Mouse (Mus musculus) left cerebral cortex, adult 11 months (tissue): ENCODE measurements around the gene Eng.
A peak's percentile ranks its signal among the peaks of the same experiment; 100 is the strongest.

Source experiments
- DNase-seq: peaks from one replicate; pipeline ENCODE4 v3.0.0; 2022; ENCODE audit warnings: low spot score

Eng gene

DNA sequence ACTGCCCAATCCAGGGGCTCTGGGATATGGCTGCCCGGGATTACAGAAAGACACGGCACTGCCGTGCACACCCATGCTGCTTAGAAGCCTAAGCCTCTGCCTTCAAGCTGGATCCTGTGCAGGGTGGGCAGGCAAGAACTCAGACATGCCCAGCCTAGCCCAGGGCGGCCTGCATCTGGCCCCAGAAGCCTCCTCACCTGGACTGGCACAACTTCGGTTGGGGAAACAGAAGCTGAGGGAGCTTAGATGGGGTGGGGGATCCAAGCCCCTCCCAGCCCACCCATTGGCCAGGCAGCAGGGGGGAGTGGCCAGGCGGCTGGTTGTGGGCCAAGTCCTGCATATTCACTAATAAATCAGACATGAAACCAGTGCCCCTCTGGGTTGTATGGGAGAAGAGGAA, 35.4 kb downstream of the Eng start:
- DNase-seq: no peak

GRCm38 (mm10) chr2:32682721-32683417, 36.5 kb downstream of the Eng start:
- no peak for DNase-seq

DNA sequence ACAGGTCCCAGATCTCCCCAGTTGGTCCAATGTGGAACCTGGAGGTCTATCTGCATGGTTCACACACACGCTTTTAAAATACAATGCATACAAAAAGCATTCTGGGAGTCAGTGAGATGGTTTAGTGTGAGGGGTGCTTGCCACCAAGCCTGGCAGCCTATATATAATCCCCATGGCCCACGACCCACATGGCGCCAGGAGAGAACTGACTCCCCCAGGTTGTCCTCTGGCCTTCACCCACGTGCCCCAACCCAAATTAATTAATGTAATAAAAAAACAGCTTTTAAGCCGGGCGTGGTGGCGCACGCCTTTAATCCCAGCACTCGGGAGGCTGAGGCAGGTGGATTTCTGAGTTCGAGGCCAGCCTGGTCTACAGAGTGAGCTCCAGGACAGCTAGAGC, 37.3 kb downstream of the Eng start:
- no peak for DNase-seq

DNA sequence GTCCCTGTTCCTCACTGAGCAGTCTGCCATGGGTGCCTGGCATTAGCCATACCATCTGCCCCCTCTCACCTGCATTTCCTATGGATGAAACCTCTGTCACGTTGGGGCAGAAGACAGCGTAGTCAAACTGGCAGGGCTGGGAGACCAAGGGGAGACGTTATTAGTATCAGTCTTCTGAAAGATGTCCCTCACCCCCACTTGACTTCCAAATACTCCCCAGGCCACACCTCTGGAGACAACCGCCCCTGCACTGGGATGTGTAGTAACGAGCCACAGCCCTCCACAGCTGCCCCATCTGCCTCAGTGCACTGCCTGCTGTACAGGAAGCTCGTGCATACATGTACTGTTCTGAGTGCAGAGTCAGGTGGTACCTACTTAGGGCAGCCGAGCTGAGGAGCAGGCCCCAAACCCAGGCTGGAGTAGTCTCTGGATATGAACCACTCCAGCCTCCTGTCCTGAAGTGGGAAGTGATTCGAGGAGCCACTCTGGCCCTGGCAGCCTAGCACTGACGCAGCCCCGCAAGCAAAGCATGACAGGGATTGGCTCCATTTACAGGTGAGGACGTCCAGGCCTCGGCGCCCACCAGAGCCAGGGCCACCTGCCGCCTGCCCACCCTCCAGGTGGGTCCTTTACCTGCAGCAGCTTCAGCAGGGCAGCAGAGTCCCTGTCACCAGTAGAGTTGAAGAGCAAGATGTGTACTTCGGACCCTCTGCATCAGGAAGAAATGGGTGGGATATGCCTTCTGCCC, 38.5 kb downstream of the Eng start:
- DNase-seq: no peak

- DNase-seq: no peak
Measured at GRCm38 (mm10) chr2:32685807-32686206, 39.4 kb downstream of the Eng start.

- no peak for DNase-seq
Measured at GRCm38 (mm10) chr2:32686640-32687039, 40.2 kb downstream of the Eng start.

- DNase-seq: no peak
Measured at GRCm38 (mm10) chr2:32687562-32687961, 41.2 kb downstream of the Eng start.

DNA sequence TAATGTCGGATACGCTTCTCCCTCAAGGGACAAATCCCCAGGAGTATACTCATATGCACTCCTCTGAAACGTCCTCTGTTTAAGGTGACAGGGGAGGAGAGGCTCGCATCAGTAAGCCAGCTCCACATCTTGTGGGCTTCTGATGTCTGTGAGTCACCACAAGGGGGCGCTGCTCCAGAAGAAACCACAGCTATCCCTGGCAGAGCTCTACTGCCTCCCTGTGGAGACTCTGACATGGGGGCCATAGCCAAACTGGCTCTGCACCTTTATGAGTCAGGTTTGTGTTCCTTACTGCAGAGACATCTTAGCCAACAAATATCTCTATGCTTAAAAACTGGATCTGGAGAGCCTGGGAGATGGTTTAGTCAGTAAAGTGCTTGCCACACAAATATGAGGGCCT, 43.0 kb downstream of the Eng start:
- peak; percentile 77 for DNase-seq

DNA sequence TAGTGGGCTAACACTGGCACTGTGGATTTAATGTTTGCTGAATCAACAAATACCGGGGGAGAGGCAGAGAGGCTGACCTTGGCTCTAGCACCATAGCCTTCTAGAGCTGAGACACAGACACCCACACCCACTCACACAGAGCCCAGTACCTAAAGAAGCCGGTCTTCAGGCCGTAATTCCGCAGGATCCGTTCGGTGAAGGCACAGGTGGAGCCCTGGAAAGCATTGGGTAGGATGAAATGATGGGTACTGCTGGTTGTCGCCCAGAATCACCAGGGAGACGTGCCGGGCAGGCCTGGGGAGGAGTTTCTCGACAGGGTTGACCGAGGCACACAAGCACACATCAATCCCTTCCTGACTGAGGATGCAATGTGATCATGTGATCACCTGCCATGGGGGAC, 44.6 kb downstream of the Eng start:
- DNase-seq: no peak

DNA sequence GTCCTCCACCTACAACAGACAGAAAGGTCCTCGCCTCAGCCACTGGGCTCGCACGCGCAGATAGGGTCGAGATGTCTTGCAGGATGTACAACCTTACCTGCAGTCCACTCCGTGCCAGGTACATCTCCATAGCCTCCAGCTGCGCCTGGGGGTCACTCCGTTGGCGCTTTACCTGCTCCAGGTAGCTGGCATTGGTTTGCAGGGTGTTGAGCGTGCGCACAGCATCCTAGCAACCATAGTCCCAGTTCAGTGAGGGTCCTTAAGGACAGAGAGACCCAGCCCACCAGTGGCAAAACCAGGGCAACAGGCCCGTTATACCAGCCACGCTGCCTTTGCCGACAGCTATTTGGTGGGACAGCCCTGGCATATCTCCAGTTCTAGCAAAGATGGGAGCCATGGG, 46.1 kb downstream of the Eng start:
- no peak for DNase-seq

DNA sequence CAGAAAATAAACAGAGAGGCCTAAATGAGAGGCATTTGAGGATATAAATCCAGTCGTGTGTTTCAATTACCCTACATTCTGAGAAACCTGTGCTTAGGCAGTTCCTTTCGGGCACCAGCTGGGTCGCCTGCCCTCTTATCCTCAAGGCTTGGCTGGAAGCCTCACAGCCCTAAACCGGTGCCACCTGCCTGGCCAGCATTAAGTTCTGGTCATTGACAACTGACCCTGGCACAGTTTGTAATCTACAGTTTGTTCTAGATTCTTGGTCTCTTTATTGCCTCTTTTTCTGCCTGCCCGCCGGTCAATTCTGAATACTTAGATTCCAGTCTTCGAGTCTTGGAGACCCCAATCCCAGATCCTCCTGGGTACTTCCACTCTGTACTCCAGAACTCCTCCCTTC, 46.9 kb downstream of the Eng start:
- no peak for DNase-seq

- peak; percentile 92 for DNase-seq
Measured at GRCm38 (mm10) chr2:32693823-32694411, 47.5 kb downstream of the Eng start.

DNA sequence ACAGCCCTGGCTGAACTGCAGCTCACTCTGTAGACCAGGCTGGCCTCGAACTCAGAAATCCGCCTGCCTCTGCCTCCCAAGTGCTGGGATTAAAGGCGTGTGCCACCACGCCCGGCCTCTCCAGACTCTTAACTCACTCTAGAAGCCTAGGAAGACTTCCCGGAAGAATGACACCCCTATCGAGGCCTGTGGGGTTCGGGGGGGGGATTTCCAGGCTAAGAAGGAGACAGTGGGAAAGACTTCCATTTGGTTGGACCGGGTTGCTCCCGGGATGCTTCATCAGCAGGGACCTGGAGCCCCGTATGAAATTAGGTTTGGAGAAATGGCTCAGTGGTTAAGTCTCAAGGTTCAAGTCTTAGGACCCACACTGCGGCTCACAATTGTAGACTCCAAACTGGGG, 48.3 kb downstream of the Eng start:
- DNase-seq: no peak

DNA sequence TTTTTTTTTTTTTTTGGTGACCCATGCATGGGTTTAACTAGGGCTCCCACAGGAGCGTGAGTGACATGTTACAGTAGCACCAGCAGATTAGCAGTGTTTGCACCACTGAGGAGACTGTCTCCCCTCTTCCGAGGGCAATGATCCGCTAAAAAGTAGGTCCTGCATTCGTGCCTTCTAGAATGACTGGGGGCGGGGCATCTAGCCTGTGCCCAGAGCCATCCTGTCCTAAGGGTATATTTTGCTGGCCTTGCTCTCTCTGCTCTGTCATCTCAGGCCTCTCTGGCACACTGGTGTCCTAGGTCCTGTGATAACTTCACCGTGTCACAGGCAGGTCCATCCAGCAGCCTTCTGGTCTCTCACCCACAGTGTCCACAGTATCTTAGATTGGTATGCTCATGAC, 53.3 kb downstream of the Eng start:
- no peak for DNase-seq

DNA sequence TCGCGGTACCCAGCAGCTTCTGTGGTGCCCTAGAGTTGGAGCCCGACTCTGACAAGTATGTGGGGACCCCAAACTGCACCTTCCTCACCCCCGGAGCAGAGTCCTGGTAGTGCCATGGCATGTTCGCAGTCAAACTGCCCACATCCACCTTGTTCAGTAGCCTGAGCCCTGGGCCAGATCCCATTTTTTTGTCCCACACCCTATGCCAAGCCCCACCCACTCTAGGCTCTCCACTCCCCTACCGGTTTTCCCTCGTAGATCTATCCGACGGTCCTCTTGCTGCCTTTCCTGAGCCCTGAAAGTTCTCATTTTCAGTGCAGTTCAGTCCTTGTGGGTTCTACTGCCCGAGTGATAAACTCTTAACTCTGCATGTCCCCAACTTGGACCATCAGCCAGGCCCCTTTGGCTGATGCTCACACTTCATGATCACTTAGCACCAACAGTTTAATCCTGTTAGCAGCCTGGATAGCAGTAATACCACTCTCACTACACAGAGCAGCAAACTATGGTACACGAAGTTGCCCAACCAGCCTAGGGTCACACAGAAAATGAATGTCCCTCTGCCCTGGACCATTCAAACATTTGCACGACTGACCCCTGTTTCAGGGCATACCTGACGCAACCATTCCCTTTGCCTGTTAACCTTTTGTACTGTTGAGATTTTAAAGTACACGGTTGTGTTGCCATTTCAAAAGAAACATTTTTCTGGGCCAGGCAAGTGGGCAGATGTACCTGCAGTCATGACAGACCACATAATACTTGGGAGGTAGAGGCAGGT, 54.8 kb downstream of the Eng start:
- no peak for DNase-seq

DNA sequence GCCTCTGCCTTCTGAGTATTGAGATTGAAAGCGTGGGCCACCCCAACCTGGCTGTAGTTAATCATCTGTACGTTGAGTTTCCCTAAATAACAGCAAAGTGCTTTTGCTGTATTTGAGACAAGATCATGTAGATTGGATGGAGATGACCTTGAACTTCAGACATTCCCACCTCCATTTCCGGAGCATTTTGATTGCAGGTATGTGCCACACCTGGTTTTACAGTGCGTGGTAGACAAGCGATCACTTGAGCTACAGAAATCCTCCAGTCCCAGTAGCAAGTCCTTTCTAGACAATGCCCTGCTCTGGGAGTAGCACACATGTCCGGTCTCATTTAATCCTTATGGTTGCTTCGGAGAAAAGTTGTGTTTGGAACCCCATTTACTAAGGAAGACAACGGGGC, 56.7 kb downstream of the Eng start:
- DNase-seq: no peak

DNA sequence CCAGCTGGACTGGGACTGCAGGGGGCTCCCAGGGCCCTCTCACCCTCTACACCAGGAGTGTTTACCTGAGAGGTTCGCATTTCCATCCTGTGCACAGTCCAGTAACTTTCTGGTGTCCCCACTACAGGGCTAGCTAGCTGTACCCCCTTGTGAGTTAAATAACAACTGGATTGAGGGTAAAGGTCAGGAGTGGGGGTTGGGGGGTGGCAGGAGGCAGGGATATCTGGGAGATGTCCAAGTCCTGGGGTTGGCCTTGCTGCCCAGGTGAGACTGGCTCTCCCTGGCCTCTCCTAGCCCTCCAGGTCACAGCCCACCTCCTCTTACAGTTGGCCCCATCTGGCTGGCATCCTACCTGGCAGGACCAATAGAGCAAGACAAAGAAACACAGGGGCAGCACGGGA, 57.6 kb downstream of the Eng start, which contains the start of gene Fpgs:
TSS of gene Fpgs (minus strand) at position 125 of the 401 bp plus-strand sequence.
- DNase-seq: no peak

DNA sequence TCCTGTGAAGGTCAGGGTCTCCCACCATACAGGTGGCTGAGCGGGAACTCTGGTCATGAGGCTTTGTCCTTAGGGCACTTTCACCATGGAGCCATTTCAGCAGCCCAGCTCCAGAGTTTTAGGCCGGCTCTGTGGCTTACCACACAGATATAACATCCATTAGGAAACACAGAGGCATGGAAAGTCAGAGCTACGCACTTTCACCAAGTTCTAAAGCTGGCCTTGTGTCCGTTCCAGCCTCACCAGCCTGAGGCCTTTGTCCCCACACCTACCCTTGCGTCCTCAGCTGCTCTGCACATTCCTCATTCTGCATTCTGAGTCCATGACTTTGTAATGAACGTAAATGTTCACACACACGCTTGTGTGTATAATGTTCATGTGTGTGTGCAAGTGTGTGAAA, 58.6 kb downstream of the Eng start:
- DNase-seq: no peak

GRCm38 (mm10) chr2:32706971-32707370, 60.6 kb downstream of the Eng start:
- no peak for DNase-seq

- DNase-seq: no peak
Measured at GRCm38 (mm10) chr2:32708643-32709042, 62.2 kb downstream of the Eng start.

- DNase-seq: no peak
Measured at GRCm38 (mm10) chr2:32709521-32710137, 63.2 kb downstream of the Eng start.

- DNase-seq: no peak
Measured at GRCm38 (mm10) chr2:32710425-32710824, 64.0 kb downstream of the Eng start.
